Mouse (Mus musculus): ENCODE measurements around the gene Pon2. TPM values are rescaled to one million over a fixed set of nuclear protein-coding genes. Genes with fewer than 3 reads are reported as not detected.
A peak's percentile ranks its signal among the peaks of the same experiment; 100 is the strongest.
"Not testable (repeated sequence)": the region's sequence is repeated elsewhere in the genome, so short reads cannot be mapped to it uniquely, and the experiment has no call there.

Gene Pon2
- polyA plus RNA-seq (2015; fragmentation: Nextera tagmentation; extraction: Ambion mirVana) = 57.7 and 58.2 TPM in 2 replicates

GRCm38 (mm10) chr6:5298092-5298554 is at the start of gene Pon2:
TSS of gene Pon2 (minus strand) at chr6:5298455.
- H3K9me3 ChIP-seq = no peaks in the 10 kb centered on the region
- H3K27me3 ChIP-seq = no peaks in the 10 kb centered on the region
- H3K9ac ChIP-seq = peak within 1 kb of the TSS; percentile 76
- peak within 1 kb of the TSS; percentile 70 for H3K4me3 ChIP-seq
- WGBS = under 1% methylated on average over 47 of the region's 47 CpGs
- peak within 1 kb of the TSS; percentile 65 for H3K4me2 ChIP-seq
- H3K4me1 ChIP-seq = peaks cover 9% of the 10 kb centered on the region; the same call in 1 of the 2 replicates
- peak within 1 kb of the TSS; percentile 91 for H3K27ac ChIP-seq
- peak; percentile 87 for ATAC-seq (ENCODE audit: insufficient number of reproducible peaks, low FRiP score, low TSS enrichment, low read depth)
- H3K36me3 ChIP-seq = no peaks in the 10 kb centered on the region

- Histone ChIP-seq H3K36me3 (no peaks in the 10 kb centered on the region), H3K4me1 (no peaks in the 10 kb centered on the region), H3K9me3 (no peaks in the 10 kb centered on the region), H3K4me3 (no peak overlapping the region), H3K9ac (no peak overlapping the region), H3K27ac (no peak overlapping the region), H3K27me3 (no peaks in the 10 kb centered on the region), H3K4me2 (no peak overlapping the region)
- WGBS = 66% methylated on average over 6 of the region's 6 CpGs
- no peak for ATAC-seq (ENCODE audit: insufficient number of reproducible peaks, low FRiP score, low TSS enrichment, low read depth)
Observed at GRCm38 (mm10) chr6:5344255-5344654, 46.0 kb upstream of the Pon2 start.

GRCm38 (mm10) chr6:5339283-5339682 is 41.0 kb upstream of the Pon2 start:
- not testable (repeated sequence) for H3K4me2 ChIP-seq; ATAC-seq (ENCODE audit: insufficient number of reproducible peaks, low FRiP score, low TSS enrichment, low read depth); H3K9me3 ChIP-seq; H3K4me3 ChIP-seq; H3K4me1 ChIP-seq; H3K36me3 ChIP-seq; H3K27me3 ChIP-seq; H3K9ac ChIP-seq; H3K27ac ChIP-seq
- 93% methylated on average over 1 of the region's 1 CpGs for WGBS

GRCm38 (mm10) chr6:5338781-5339180 is 40.5 kb upstream of the Pon2 start:
- H3K9ac ChIP-seq; H3K4me3 ChIP-seq; H3K4me2 ChIP-seq; ATAC-seq (ENCODE audit: insufficient number of reproducible peaks, low FRiP score, low TSS enrichment, low read depth); H3K36me3 ChIP-seq; H3K9me3 ChIP-seq; H3K4me1 ChIP-seq; H3K27ac ChIP-seq; H3K27me3 ChIP-seq: not testable (repeated sequence)
- WGBS = 80% methylated on average over 4 of the region's 4 CpGs

GRCm38 (mm10) chr6:5336016-5336415 is 37.8 kb upstream of the Pon2 start:
- not testable (repeated sequence) for H3K9ac ChIP-seq; H3K27ac ChIP-seq; H3K4me1 ChIP-seq; H3K4me2 ChIP-seq; H3K27me3 ChIP-seq; H3K9me3 ChIP-seq; H3K36me3 ChIP-seq; ATAC-seq (ENCODE audit: insufficient number of reproducible peaks, low FRiP score, low TSS enrichment, low read depth); H3K4me3 ChIP-seq

GRCm38 (mm10) chr6:5334021-5334420 is 35.8 kb upstream of the Pon2 start:
- no peak for ATAC-seq (ENCODE audit: insufficient number of reproducible peaks, low FRiP score, low TSS enrichment, low read depth)
- no peak overlapping the region for H3K4me2 ChIP-seq

GRCm38 (mm10) chr6:5332560-5333150 is 34.4 kb upstream of the Pon2 start:
- Histone ChIP-seq H3K4me1 (no peaks in the 10 kb centered on the region; the same call in 1 of the 2 replicates), H3K4me3 (no peak overlapping the region), H3K27ac (no peak overlapping the region), H3K4me2 (no peak overlapping the region), H3K9me3 (no peaks in the 10 kb centered on the region), H3K36me3 (no peaks in the 10 kb centered on the region), H3K9ac (no peak overlapping the region), H3K27me3 (no peaks in the 10 kb centered on the region)
- no peak for ATAC-seq (ENCODE audit: insufficient number of reproducible peaks, low FRiP score, low TSS enrichment, low read depth)
- 71% methylated on average over 3 of the region's 3 CpGs for WGBS

More at GRCm38 (mm10) chr6:5334021-5334420, 35.8 kb upstream of the Pon2 start:
- no peak overlapping the region for H3K9ac ChIP-seq
- H3K27ac ChIP-seq = no peak overlapping the region
- H3K36me3 ChIP-seq = no peaks in the 10 kb centered on the region
- 48% methylated on average over 5 of the region's 5 CpGs for WGBS
- no peaks in the 10 kb centered on the region; the same call in 1 of the 2 replicates for H3K4me1 ChIP-seq
- no peak overlapping the region for H3K4me3 ChIP-seq
- no peaks in the 10 kb centered on the region for H3K27me3 ChIP-seq
- H3K9me3 ChIP-seq = no peaks in the 10 kb centered on the region

- H3K36me3 ChIP-seq = no peaks in the 10 kb centered on the region
- no peaks in the 10 kb centered on the region for H3K27me3 ChIP-seq
- ATAC-seq (ENCODE audit: insufficient number of reproducible peaks, low FRiP score, low TSS enrichment, low read depth) = no peak
- H3K4me3 ChIP-seq = no peak overlapping the region
- no peak overlapping the region for H3K27ac ChIP-seq
- H3K4me1 ChIP-seq = no peaks in the 10 kb centered on the region
- H3K9ac ChIP-seq = no peak overlapping the region
- H3K4me2 ChIP-seq = no peak overlapping the region
- WGBS = 62% methylated on average over 2 of the region's 2 CpGs
- no peaks in the 10 kb centered on the region for H3K9me3 ChIP-seq
Observed at GRCm38 (mm10) chr6:5325122-5325521, 26.9 kb upstream of the Pon2 start.

GRCm38 (mm10) chr6:5324101-5324500 is 25.8 kb upstream of the Pon2 start:
- not testable (repeated sequence) for H3K27ac ChIP-seq; H3K9ac ChIP-seq; H3K27me3 ChIP-seq; H3K4me1 ChIP-seq; H3K4me2 ChIP-seq; H3K4me3 ChIP-seq; H3K9me3 ChIP-seq; ATAC-seq (ENCODE audit: insufficient number of reproducible peaks, low FRiP score, low TSS enrichment, low read depth); H3K36me3 ChIP-seq
- 91% methylated on average over 6 of the region's 6 CpGs for WGBS

GRCm38 (mm10) chr6:5316630-5317029 is 18.4 kb upstream of the Pon2 start:
- no peaks in the 10 kb centered on the region for H3K36me3 ChIP-seq

GRCm38 (mm10) chr6:5315053-5315759 is 17.0 kb upstream of the Pon2 start:
- H3K27me3 ChIP-seq = no peaks in the 10 kb centered on the region
- no peaks in the 10 kb centered on the region for H3K36me3 ChIP-seq
- WGBS = 84% methylated on average over 3 of the region's 3 CpGs
- H3K27ac ChIP-seq = no peak overlapping the region
- no peaks in the 10 kb centered on the region for H3K9me3 ChIP-seq
- H3K4me2 ChIP-seq = no peak overlapping the region
- H3K4me3 ChIP-seq = no peak overlapping the region
- no peak overlapping the region for H3K9ac ChIP-seq
- ATAC-seq (ENCODE audit: insufficient number of reproducible peaks, low FRiP score, low TSS enrichment, low read depth) = no peak
- H3K4me1 ChIP-seq = no peaks in the 10 kb centered on the region

More at GRCm38 (mm10) chr6:5316630-5317029, 18.4 kb upstream of the Pon2 start:
- ATAC-seq (ENCODE audit: insufficient number of reproducible peaks, low FRiP score, low TSS enrichment, low read depth) = no peak; the same call in 1 of the 2 replicates
- H3K27ac ChIP-seq = no peak overlapping the region
- H3K9me3 ChIP-seq = no peaks in the 10 kb centered on the region
- H3K27me3 ChIP-seq = no peaks in the 10 kb centered on the region
- no peak overlapping the region for H3K4me2 ChIP-seq
- WGBS = 92% methylated on average over 9 of the region's 9 CpGs
- no peaks in the 10 kb centered on the region for H3K4me1 ChIP-seq
- H3K9ac ChIP-seq = no peak overlapping the region
- H3K4me3 ChIP-seq = no peak overlapping the region

GRCm38 (mm10) chr6:5313951-5314590 is 15.8 kb upstream of the Pon2 start:
- Histone ChIP-seq H3K36me3 (no peaks in the 10 kb centered on the region), H3K9ac (no peak overlapping the region), H3K4me1 (no peaks in the 10 kb centered on the region), H3K4me2 (no peak overlapping the region), H3K9me3 (no peaks in the 10 kb centered on the region), H3K27me3 (no peaks in the 10 kb centered on the region), H3K4me3 (no peak overlapping the region), H3K27ac (no peak overlapping the region)
- ATAC-seq (ENCODE audit: insufficient number of reproducible peaks, low FRiP score, low TSS enrichment, low read depth) = no peak
- 85% methylated on average over 5 of the region's 5 CpGs for WGBS
